Mouse (Mus musculus) spleen, postnatal 14 days (tissue): ENCODE measurements around the gene Siah2.

ENCODE experiments used
- DNase-seq, 2 experiments: peaks; one replicate each; pipeline ENCODE4 v3.0.0; 2021 to 2022; ENCODE audit warnings: low spot score in 2 of 2

The Siah2 gene

GRCm38 (mm10) chr3:58691997-58692721 lies at the start of gene Siah2:
TSS of gene Siah2 (minus strand) at chr3:58692400.
- peak; percentile 67 to 80 for DNase-seq

- no peak for DNase-seq
These were observed 47.3 kb upstream of the Siah2 start for GRCm38 (mm10) chr3:58739536-58739935.

GRCm38 (mm10) chr3:58738346-58739089 lies 46.3 kb upstream of the Siah2 start:
- DNase-seq: no peak

GRCm38 (mm10) chr3:58731520-58731919 lies 39.3 kb upstream of the Siah2 start:
- DNase-seq: no peak

- no peak for DNase-seq
These were observed 38.4 kb upstream of the Siah2 start for GRCm38 (mm10) chr3:58730580-58730979.

GRCm38 (mm10) chr3:58729549-58729948 lies 37.3 kb upstream of the Siah2 start:
- no peak for DNase-seq

GRCm38 (mm10) chr3:58727601-58728000 lies 35.4 kb upstream of the Siah2 start:
- DNase-seq: no peak

- peak in 1 of 2 experiments; percentile 11 for DNase-seq
These were observed 34.8 kb upstream of the Siah2 start for GRCm38 (mm10) chr3:58727012-58727411.

GRCm38 (mm10) chr3:58726374-58726773 lies 34.2 kb upstream of the Siah2 start:
- DNase-seq: no peak

GRCm38 (mm10) chr3:58724815-58725214 lies 32.6 kb upstream of the Siah2 start:
- no peak for DNase-seq

- no peak for DNase-seq
These were observed 31.5 kb upstream of the Siah2 start for GRCm38 (mm10) chr3:58723656-58724055.

GRCm38 (mm10) chr3:58719461-58720230 lies 27.4 kb upstream of the Siah2 start:
- DNase-seq: no peak

GRCm38 (mm10) chr3:58716705-58717104 lies 24.5 kb upstream of the Siah2 start:
- DNase-seq: no peak

GRCm38 (mm10) chr3:58714767-58715166 lies 22.6 kb upstream of the Siah2 start:
- DNase-seq: no peak

GRCm38 (mm10) chr3:58714034-58714433 lies 21.8 kb upstream of the Siah2 start:
- no peak for DNase-seq

- DNase-seq: no peak
These were observed 21.0 kb upstream of the Siah2 start for GRCm38 (mm10) chr3:58713191-58713590.

- no peak for DNase-seq
These were observed 12.3 kb upstream of the Siah2 start for GRCm38 (mm10) chr3:58704547-58704946.

- no peak for DNase-seq
These were observed 11.5 kb upstream of the Siah2 start for GRCm38 (mm10) chr3:58703748-58704147.

- no peak for DNase-seq
These were observed 10.1 kb upstream of the Siah2 start for GRCm38 (mm10) chr3:58702329-58702728.

- no peak for DNase-seq
These were observed 9.2 kb upstream of the Siah2 start for GRCm38 (mm10) chr3:58701441-58701840.

- no peak for DNase-seq
These were observed 5.7 kb upstream of the Siah2 start for GRCm38 (mm10) chr3:58697926-58698325.

GRCm38 (mm10) chr3:58696806-58697205 lies 4.6 kb upstream of the Siah2 start:
- DNase-seq: no peak
